Mouse (Mus musculus): ENCODE results near the gene Gucy2f. TPM values are rescaled to one million over a fixed set of nuclear protein-coding genes. Genes with fewer than 3 reads are reported as not detected.
"Not testable (repeated sequence)": the region's sequence is repeated elsewhere in the genome, so short reads cannot be mapped to it uniquely, and the experiment has no call there.

The Gucy2f gene
- not detected in 2 replicates for polyA plus RNA-seq (2016; fragmentation: Nextera tagmentation; extraction: Ambion mirVana)

DNA sequence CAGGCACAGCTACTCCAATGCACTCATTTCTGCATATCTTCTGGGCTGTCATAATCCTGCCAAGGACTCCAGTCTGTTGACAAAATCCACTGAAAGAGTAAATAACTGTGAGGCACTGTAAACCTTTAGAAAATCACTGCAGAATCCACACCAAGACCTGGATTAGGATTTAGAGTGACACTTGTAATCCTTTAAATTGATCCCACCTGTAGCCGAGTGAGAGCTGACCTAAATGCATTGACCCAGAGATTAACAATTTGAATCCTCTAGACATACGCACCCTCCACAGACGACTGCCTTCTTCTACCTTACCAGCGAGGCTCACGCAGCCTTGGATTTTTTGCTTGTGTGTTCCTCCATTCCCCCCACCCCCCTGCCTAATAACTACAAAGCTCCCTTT lies at the start of gene Gucy2f:
TSS of gene Gucy2f (minus strand) at position 101 of the 400 bp plus-strand sequence.
- H3K9ac ChIP-seq: no peak within 1 kb of the TSS
- no peak within 1 kb of the TSS for H3K4me2 ChIP-seq
- ATAC-seq (ENCODE audit: insufficient number of reproducible peaks, low FRiP score): no peak
- H3K36me3 ChIP-seq: no peaks in the 10 kb centered on the region
- WGBS: 36% methylated on average over 5 of the region's 5 CpGs
- no peak within 1 kb of the TSS for H3K4me3 ChIP-seq
- no peaks in the 10 kb centered on the region for H3K9me3 ChIP-seq (replicated peaks)
- no peaks in the 10 kb centered on the region for H3K4me1 ChIP-seq (replicated peaks)
- H3K27ac ChIP-seq (ENCODE audit: poor library complexity, severe bottlenecking): no peak within 1 kb of the TSS
- H3K27me3 ChIP-seq (replicated peaks): no peaks in the 10 kb centered on the region; the same call in 1 of the 2 replicates

- Histone ChIP-seq H3K36me3 (no peaks in the 10 kb centered on the region), H3K9ac (no peak overlapping the region), H3K27ac (ENCODE audit: poor library complexity, severe bottlenecking) (no peak overlapping the region), H3K4me1 (replicated peaks) (no peaks in the 10 kb centered on the region), H3K27me3 (replicated peaks) (no peaks in the 10 kb centered on the region), H3K4me2 (no peak overlapping the region), H3K4me3 (no peak overlapping the region), H3K9me3 (replicated peaks) (no peaks in the 10 kb centered on the region)
- no peak for ATAC-seq (ENCODE audit: insufficient number of reproducible peaks, low FRiP score)
- 69% methylated on average over 5 of the region's 5 CpGs for WGBS
Observed at GRCm38 (mm10) chrX:142245682-142246327, 49.1 kb upstream of the Gucy2f start.

DNA sequence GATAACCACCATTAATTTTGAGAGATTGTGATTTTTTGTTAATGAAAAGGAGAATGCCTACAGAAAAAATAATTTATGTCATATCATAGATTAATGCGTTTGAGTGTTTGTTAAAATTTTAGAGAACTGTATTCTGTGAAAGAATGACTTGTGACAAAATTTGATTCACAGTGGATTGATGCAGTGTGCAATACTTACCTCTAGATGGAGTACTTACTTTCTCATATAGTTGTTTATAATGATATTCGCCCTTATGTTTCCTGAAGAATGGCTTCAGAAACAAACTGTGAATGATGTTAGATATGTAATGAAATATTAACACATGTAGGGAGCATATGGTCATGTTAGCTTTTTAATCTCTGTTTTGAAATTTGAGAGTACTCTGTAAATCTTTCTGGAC lies 40.4 kb upstream of the Gucy2f start:
- Histone ChIP-seq H3K36me3 (no peaks in the 10 kb centered on the region), H3K9ac (no peak overlapping the region), H3K27ac (ENCODE audit: poor library complexity, severe bottlenecking) (no peak overlapping the region), H3K4me2 (no peak overlapping the region), H3K4me1 (replicated peaks) (no peaks in the 10 kb centered on the region), H3K4me3 (no peak overlapping the region), H3K9me3 (replicated peaks) (no peaks in the 10 kb centered on the region), H3K27me3 (replicated peaks) (no peaks in the 10 kb centered on the region)
- 42% methylated on average over 2 of the region's 2 CpGs for WGBS
- no peak for ATAC-seq (ENCODE audit: insufficient number of reproducible peaks, low FRiP score)

- not testable (repeated sequence) for H3K4me2 ChIP-seq; H3K9me3 ChIP-seq (replicated peaks); H3K27me3 ChIP-seq (replicated peaks); H3K36me3 ChIP-seq; H3K9ac ChIP-seq; ATAC-seq (ENCODE audit: insufficient number of reproducible peaks, low FRiP score); H3K27ac ChIP-seq (ENCODE audit: poor library complexity, severe bottlenecking); H3K4me3 ChIP-seq; H3K4me1 ChIP-seq (replicated peaks)
- WGBS: 63% methylated on average over 1 of the region's 1 CpGs
Observed at GRCm38 (mm10) chrX:142236146-142236545, 39.4 kb upstream of the Gucy2f start.

DNA sequence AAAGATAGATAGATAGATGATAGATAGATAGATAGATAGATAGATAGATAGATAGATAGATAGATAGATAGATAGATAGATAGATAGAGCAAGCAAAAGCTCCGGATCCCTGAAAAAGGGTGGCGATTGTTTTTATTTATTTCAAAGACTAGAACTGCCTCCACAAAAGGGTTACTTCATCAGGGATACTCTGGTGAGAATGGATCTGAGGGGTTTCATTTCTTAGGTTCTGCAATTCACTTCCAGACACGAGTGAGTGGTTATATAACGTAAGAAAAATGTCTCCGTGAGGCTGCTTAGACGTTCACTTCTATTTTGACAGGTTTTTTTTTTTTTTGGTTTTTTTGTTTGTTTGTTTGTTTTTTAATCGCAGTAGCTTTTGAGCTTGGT lies 32.0 kb upstream of the Gucy2f start:
- WGBS: 38% methylated on average over 7 of the region's 7 CpGs

GRCm38 (mm10) chrX:142228055-142228768 lies 31.5 kb upstream of the Gucy2f start:
- peak; percentile 84; the same call in 1 of the 2 replicates for ATAC-seq (ENCODE audit: insufficient number of reproducible peaks, low FRiP score)
- 15% methylated on average over 28 of the region's 42 CpGs for WGBS
- no peaks in the 10 kb centered on the region for H3K9me3 ChIP-seq (replicated peaks)
- H3K9ac ChIP-seq: peak overlapping the region; percentile 54
- H3K36me3 ChIP-seq: no peaks in the 10 kb centered on the region
- no peaks in the 10 kb centered on the region for H3K27me3 ChIP-seq (replicated peaks)
- peak overlapping the region; percentile 64 for H3K4me2 ChIP-seq
- H3K27ac ChIP-seq (ENCODE audit: poor library complexity, severe bottlenecking): peak overlapping the region; percentile 82
- peak overlapping the region; percentile 57 for H3K4me3 ChIP-seq
- no peaks in the 10 kb centered on the region for H3K4me1 ChIP-seq (replicated peaks)

More for the DNA sequence above, 32.0 kb upstream of the Gucy2f start:
- Histone ChIP-seq H3K4me2 (peak overlapping the region; percentile 64), H3K36me3 (no peaks in the 10 kb centered on the region), H3K4me1 (replicated peaks) (no peaks in the 10 kb centered on the region), H3K27ac (ENCODE audit: poor library complexity, severe bottlenecking) (no peak overlapping the region), H3K27me3 (replicated peaks) (no peaks in the 10 kb centered on the region), H3K9ac (no peak overlapping the region), H3K9me3 (replicated peaks) (no peaks in the 10 kb centered on the region), H3K4me3 (peak overlapping the region; percentile 57)
- no peak for ATAC-seq (ENCODE audit: insufficient number of reproducible peaks, low FRiP score)

- Histone ChIP-seq H3K27ac (ENCODE audit: poor library complexity, severe bottlenecking) (peak overlapping the region; percentile 82), H3K4me2 (peak overlapping the region; percentile 64), H3K27me3 (replicated peaks) (no peaks in the 10 kb centered on the region), H3K9me3 (replicated peaks) (no peaks in the 10 kb centered on the region), H3K9ac (no peak overlapping the region), H3K36me3 (no peaks in the 10 kb centered on the region), H3K4me1 (replicated peaks) (no peaks in the 10 kb centered on the region), H3K4me3 (peak overlapping the region; percentile 57)
- peak; percentile 29; the same call in 1 of the 2 replicates for ATAC-seq (ENCODE audit: insufficient number of reproducible peaks, low FRiP score)
- WGBS: 22% methylated on average over 15 of the region's 15 CpGs
Observed at GRCm38 (mm10) chrX:142227398-142228054, 30.8 kb upstream of the Gucy2f start.

DNA sequence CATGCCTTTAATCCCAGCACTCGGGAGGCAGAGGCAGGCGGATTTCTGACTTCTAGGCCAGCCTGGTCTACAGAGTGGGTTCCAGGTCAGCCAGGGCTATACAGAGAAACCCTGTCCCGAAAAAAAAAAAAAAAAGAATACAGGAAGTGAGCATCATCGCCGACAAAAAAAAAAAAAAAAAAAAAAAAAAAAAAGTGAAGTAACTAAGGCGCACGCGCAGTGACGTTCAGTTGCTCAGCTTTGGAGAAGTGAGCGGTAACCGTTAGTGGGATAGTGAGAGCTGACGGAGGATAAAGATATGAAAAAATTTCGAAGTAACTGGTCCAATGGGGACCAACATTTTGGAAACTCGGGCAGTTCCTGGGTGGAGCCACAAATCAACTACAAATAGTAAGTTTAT lies 29.8 kb upstream of the Gucy2f start, which contains the start of gene Nxt2:
TSS of gene Nxt2 (plus strand) at position 229 of the 400 bp plus-strand sequence.
- peak within 1 kb of the TSS; percentile 57 for H3K4me3 ChIP-seq
- H3K9me3 ChIP-seq (replicated peaks): no peaks in the 10 kb centered on the region
- WGBS: 85% methylated on average over 11 of the region's 14 CpGs
- no peaks in the 10 kb centered on the region for H3K4me1 ChIP-seq (replicated peaks)
- no peak within 1 kb of the TSS for H3K9ac ChIP-seq
- peak within 1 kb of the TSS; percentile 64 for H3K4me2 ChIP-seq
- H3K27me3 ChIP-seq (replicated peaks): no peaks in the 10 kb centered on the region
- no peak within 1 kb of the TSS for H3K27ac ChIP-seq (ENCODE audit: poor library complexity, severe bottlenecking)
- ATAC-seq (ENCODE audit: insufficient number of reproducible peaks, low FRiP score): no peak
- no peaks in the 10 kb centered on the region for H3K36me3 ChIP-seq

GRCm38 (mm10) chrX:142200295-142200694 lies 3.6 kb upstream of the Gucy2f start:
- 5% methylated on average over 3 of the region's 3 CpGs for WGBS
- H3K9ac ChIP-seq: no peak overlapping the region
- no peak for ATAC-seq (ENCODE audit: insufficient number of reproducible peaks, low FRiP score)
- H3K36me3 ChIP-seq: no peaks in the 10 kb centered on the region
- H3K9me3 ChIP-seq (replicated peaks): no peaks in the 10 kb centered on the region
- H3K4me3 ChIP-seq: no peak overlapping the region
- H3K27me3 ChIP-seq (replicated peaks): no peaks in the 10 kb centered on the region; the same call in 1 of the 2 replicates
- H3K4me1 ChIP-seq (replicated peaks): no peaks in the 10 kb centered on the region
- no peak overlapping the region for H3K4me2 ChIP-seq
- H3K27ac ChIP-seq (ENCODE audit: poor library complexity, severe bottlenecking): no peak overlapping the region

DNA sequence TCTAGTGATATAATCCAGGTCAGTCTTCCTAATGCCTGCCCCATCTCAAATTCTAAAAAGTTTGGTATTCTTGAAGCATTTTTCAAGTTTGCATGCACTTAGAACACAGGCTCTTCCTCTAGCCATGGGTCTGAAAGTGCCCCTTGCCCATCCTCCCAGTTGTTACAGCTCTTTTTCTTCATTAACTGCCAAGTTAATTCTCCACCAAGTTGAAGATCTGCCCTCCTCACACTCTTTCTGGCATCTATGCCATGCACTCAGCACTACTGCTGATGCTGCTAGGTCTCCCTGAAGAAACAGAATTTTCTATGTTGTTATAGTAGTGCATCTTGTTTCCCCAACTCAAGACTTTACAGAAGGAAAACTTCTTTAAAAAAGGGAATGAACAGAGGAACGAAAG lies 1.2 kb downstream of the Gucy2f start:
- Histone ChIP-seq H3K27ac (ENCODE audit: poor library complexity, severe bottlenecking) (no peak overlapping the region), H3K36me3 (no peaks in the 10 kb centered on the region), H3K4me1 (replicated peaks) (no peaks in the 10 kb centered on the region), H3K4me2 (no peak overlapping the region), H3K4me3 (no peak overlapping the region), H3K9ac (no peak overlapping the region), H3K27me3 (replicated peaks) (no peaks in the 10 kb centered on the region; the same call in 1 of the 2 replicates), H3K9me3 (replicated peaks) (no peaks in the 10 kb centered on the region)
- 58% methylated on average over 1 of the region's 1 CpGs for WGBS
- no peak for ATAC-seq (ENCODE audit: insufficient number of reproducible peaks, low FRiP score)

GRCm38 (mm10) chrX:142194420-142194819 lies 2.3 kb downstream of the Gucy2f start:
- no peak for ATAC-seq (ENCODE audit: insufficient number of reproducible peaks, low FRiP score)
- Histone ChIP-seq H3K4me2 (no peak overlapping the region), H3K4me3 (no peak overlapping the region), H3K36me3 (no peaks in the 10 kb centered on the region), H3K9me3 (replicated peaks) (no peaks in the 10 kb centered on the region), H3K4me1 (replicated peaks) (no peaks in the 10 kb centered on the region), H3K27me3 (replicated peaks) (no peaks in the 10 kb centered on the region; the same call in 1 of the 2 replicates), H3K27ac (ENCODE audit: poor library complexity, severe bottlenecking) (no peak overlapping the region), H3K9ac (no peak overlapping the region)
- 60% methylated on average over 6 of the region's 6 CpGs for WGBS
